Mouse (Mus musculus): ENCODE data around the gene Gm14459. TPM values are rescaled to one million over a fixed set of nuclear protein-coding genes. Genes with fewer than 3 reads are reported as not detected.
"Not testable (repeated sequence)": the region's sequence is repeated elsewhere in the genome, so short reads cannot be mapped to it uniquely, and the experiment has no call there.

Gene Gm14459
- not detected in 2 replicates for polyA plus RNA-seq (2016; fragmentation: Nextera tagmentation; extraction: Ambion mirVana)

DNA sequence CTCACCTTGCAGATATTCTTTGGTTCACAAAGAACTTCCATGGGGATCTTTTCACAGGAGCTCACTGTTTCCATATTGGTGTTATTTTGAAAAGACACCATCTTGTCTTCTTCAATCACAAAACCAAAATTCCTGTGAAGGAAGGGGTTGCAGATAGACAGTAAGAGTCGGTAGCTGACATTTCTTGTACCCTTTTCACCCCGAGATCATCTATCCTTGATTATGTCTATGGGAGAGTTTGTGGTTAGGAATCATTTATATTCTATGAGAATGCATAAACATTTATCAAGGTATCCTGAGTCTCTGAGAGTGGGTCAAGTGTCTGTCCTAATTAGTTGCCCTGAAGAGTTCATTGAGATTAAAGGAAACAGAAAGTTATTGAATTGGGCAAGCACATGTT is at the start of gene Gm14459:
TSS of gene Gm14459 (minus strand) at position 101 of the 400 bp plus-strand sequence.
- Histone ChIP-seq H3K27ac (no peak within 1 kb of the TSS), H3K27me3 (ENCODE audit: poor library complexity, severe bottlenecking) (no peaks in the 10 kb centered on the region), H3K36me3 (replicated peaks) (no peaks in the 10 kb centered on the region), H3K9me3 (peaks cover 4% of the 10 kb centered on the region; the same call in 1 of the 2 replicates), H3K4me1 (no peaks in the 10 kb centered on the region), H3K4me3 (no peak within 1 kb of the TSS)
- WGBS, result 87% methylated on average over 2 of the region's 2 CpGs
- DNase-seq (ENCODE audit: extremely low spot score, low spot score), result no peak

DNA sequence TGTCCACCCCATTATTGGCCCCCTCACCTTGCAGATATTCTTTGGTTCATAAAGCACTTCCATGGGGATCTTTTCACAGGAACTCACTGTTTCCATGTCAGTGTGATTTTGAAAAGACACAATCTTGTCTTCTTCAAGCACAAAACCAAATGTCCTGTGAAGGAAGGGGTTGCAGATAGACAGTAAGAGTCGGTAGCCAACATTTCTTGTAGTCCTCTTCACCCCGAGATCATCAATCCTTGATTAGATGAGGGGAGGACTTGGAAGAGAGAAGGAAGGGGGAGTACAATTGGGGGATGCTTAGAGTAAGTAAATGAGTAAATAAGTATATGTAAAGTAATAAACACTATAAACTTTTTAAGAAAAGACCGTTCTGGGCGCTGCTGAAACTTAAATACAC is 23.4 kb upstream of the Gm14459 start, which contains the start of gene Ssxb6:
TSS of gene Ssxb6 (minus strand) at position 101 of the 400 bp plus-strand sequence.
- H3K36me3 ChIP-seq (replicated peaks); H3K4me1 ChIP-seq; H3K4me3 ChIP-seq; H3K27me3 ChIP-seq (ENCODE audit: poor library complexity, severe bottlenecking); DNase-seq (ENCODE audit: extremely low spot score, low spot score); H3K9me3 ChIP-seq; H3K27ac ChIP-seq: not testable (repeated sequence)
- 76% methylated on average over 4 of the region's 4 CpGs for WGBS

Other genes starting within 250 kb of the Gm14459 start
- not detected in 2 replicates for gene Ssxb10, start 197.5 kb downstream of the Gm14459 start, polyA plus RNA-seq (2016; fragmentation: Nextera tagmentation; extraction: Ambion mirVana)
- gene Ssxb9, start 158.0 kb downstream of the Gm14459 start, polyA plus RNA-seq (2016; fragmentation: Nextera tagmentation; extraction: Ambion mirVana), result not detected in 2 replicates
- gene Ssxb1, start 111.6 kb downstream of the Gm14459 start, polyA plus RNA-seq (2016; fragmentation: Nextera tagmentation; extraction: Ambion mirVana), result not detected in 2 replicates
- gene Ssxb2, start 63.2 kb downstream of the Gm14459 start, polyA plus RNA-seq (2016; fragmentation: Nextera tagmentation; extraction: Ambion mirVana), result not detected in 2 replicates
- gene Ssxb6, start 23.3 kb upstream of the Gm14459 start, polyA plus RNA-seq (2016; fragmentation: Nextera tagmentation; extraction: Ambion mirVana), result not detected in 2 replicates
- gene Ssxb3, start 66.9 kb upstream of the Gm14459 start, polyA plus RNA-seq (2016; fragmentation: Nextera tagmentation; extraction: Ambion mirVana), result not detected in 2 replicates
- not detected in 2 replicates for gene Ssxb8, start 165.9 kb upstream of the Gm14459 start, polyA plus RNA-seq (2016; fragmentation: Nextera tagmentation; extraction: Ambion mirVana)
- not detected in 2 replicates for gene Ssx9, start 223.5 kb upstream of the Gm14459 start, polyA plus RNA-seq (2016; fragmentation: Nextera tagmentation; extraction: Ambion mirVana)

All from forebrain, embryonic 10.5 days (tissue).